Mouse (Mus musculus) kidney, postnatal 0 days (tissue): ENCODE measurements around the gene Tmc3. TPM values are rescaled to one million over a fixed set of nuclear protein-coding genes. Genes with fewer than 3 reads are reported as not detected.
A peak's percentile ranks its signal among the peaks of the same experiment; 100 is the strongest.

Experiments
- ATAC-seq: fragments of 200-750 bp; cut with Nextera tagmentation; replicated peaks from 2 replicates; pipeline ENCODE4 v1.8.0; 2017; ENCODE audit warnings: low read depth, moderate number of reproducible peaks, moderate TSS enrichment, moderate library complexity; ENCODE audit not compliant: low FRiP score
- DNase-seq: peaks from one replicate; pipeline ENCODE4 v3.0.0-alpha.2; 2016; ENCODE audit warnings: low spot score
- H3K27ac ChIP-seq: fragments of 300-500 bp; sonication (generic); 2 replicates; pipeline ENCODE4 v1.5.1; 2014; ENCODE audit warnings: mild to moderate bottlenecking
- H3K27me3 ChIP-seq: fragments of 300-500 bp; sonication (generic); 2 replicates; pipeline ENCODE4 v1.6.1; 2014; ENCODE audit warnings: low read length, mixed read lengths; ENCODE audit not compliant: insufficient read depth
- H3K36me3 ChIP-seq: fragments of 300-500 bp; sonication (generic); 2 replicates; pipeline ENCODE4 v1.6.1; 2014; ENCODE audit warnings: low read length, mixed read lengths; ENCODE audit not compliant: insufficient read depth
- H3K4me1 ChIP-seq: fragments of 300-500 bp; sonication (generic); replicated peaks from 2 replicates; pipeline ENCODE4 v1.6.1; 2014; ENCODE audit warnings: antibody characterized with exemption, low read length, mixed read lengths; ENCODE audit not compliant: insufficient read depth
- H3K4me2 ChIP-seq: fragments of 300-500 bp; sonication (generic); 2 replicates; pipeline ENCODE4 v1.6.1; 2014; ENCODE audit warnings: mild to moderate bottlenecking, low read length, moderate library complexity, mixed read lengths
- H3K4me3 ChIP-seq: fragments of 300-500 bp; sonication (generic); replicated peaks from 2 replicates; pipeline ENCODE4 v1.5.1; 2014; ENCODE audit warnings: low read depth, low read length
- H3K9ac ChIP-seq: fragments of 300-500 bp; sonication (generic); 2 replicates; pipeline ENCODE4 v1.6.1; 2014; ENCODE audit warnings: low read depth, low read length
- H3K9me3 ChIP-seq: fragments of 300-500 bp; sonication (generic); replicated peaks from 2 replicates; pipeline ENCODE4 v1.6.1; 2016; ENCODE audit warnings: low read length, inconsistent platforms, mixed read lengths
- CTCF ChIP-seq: IDR thresholded peaks from 2 replicates; pipeline ENCODE4 v1.5.1; 2016; ENCODE audit warnings: antibody characterized with exemption, low read depth, mild to moderate bottlenecking, moderate library complexity
- WGBS: fragments of 180-500 bp; shearing (Covaris S2); extraction: QIAGEN DNeasy Blood & Tissue Kit; methylation state at CpG from one replicate; pipeline ENCODE4 v1.1.7; 2014; 5-methylcytosine and 5-hydroxymethylcytosine counted together
- polyA plus RNA-seq: library from polyadenylated mRNA; unstranded; fragments of >200 nt; fragmentation: Nextera tagmentation; extraction: Ambion mirVana; gene quantifications from 2 replicates; pipeline ENCODE4 v1.2.1, GENCODE M21; 2015

The Tmc3 gene
- polyA plus RNA-seq, 1 experiment from 2014 or later = 1.9 TPM

DNA sequence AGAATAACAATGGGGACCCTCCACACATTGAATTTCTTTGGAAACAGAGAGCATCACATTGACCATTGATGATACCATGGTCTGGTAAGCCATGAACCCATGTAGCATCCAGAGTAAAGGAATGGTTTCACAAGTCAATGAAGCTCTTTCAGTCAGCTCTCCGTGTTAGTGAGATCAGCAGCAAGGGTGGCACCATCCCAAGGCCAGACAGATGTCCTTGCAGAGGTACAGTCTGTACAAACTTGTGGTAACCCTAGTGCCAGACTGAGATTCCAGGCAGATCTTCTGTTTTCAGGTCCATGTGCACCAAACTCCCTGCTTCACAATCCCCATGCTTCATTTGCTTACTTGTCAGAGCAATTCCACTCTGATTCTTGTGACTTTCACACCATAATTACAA is 39.3 kb downstream of the Tmc3 start:
- TF ChIP-seq CTCF = no peak
- Histone ChIP-seq H3K36me3 (no peaks in the 10 kb centered on the region), H3K4me2 (no peak overlapping the region), H3K9ac (no peak overlapping the region), H3K4me1 (no peaks in the 10 kb centered on the region), H3K4me3 (no peak overlapping the region), H3K27ac (no peak overlapping the region), H3K9me3 (no peaks in the 10 kb centered on the region), H3K27me3 (no peaks in the 10 kb centered on the region)
- ATAC-seq = no peak
- 75% methylated on average over 1 of the region's 1 CpGs for whole genome bisulfite sequencing
- DNase-seq = no peak

- 57% methylated on average over 8 of the region's 8 CpGs for WGBS
- Histone ChIP-seq H3K9ac (no peak overlapping the region), H3K9me3 (no peaks in the 10 kb centered on the region), H3K36me3 (no peaks in the 10 kb centered on the region), H3K27ac (no peak overlapping the region), H3K4me1 (peaks cover 6% of the 10 kb centered on the region), H3K27me3 (no peaks in the 10 kb centered on the region), H3K4me2 (no peak overlapping the region), H3K4me3 (no peak overlapping the region)
- DNase-seq (no peak), ATAC-seq (no peak)
- TF ChIP-seq CTCF = no peak
Observed at GRCm38 (mm10) chr7:83626557-83627257, 42.0 kb downstream of the Tmc3 start.

DNA sequence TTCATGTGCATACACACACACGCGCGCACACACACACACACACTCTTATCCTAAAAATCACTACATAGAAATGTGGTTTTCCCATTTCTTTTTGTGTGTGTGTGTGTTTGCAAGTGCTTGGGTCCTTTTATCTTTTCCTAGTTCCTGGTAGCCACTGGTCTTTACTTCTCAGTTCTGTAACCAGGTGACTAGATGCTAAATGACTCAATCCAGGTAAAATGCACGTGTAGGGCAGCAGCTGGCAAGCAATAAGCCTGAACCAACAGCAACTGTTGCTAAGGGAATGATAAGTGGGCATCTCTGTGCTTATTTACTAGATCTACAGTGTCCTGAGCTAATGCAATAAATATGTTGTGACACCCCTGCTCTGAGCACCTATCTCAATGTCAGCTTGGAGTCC is 42.6 kb downstream of the Tmc3 start:
- 81% methylated on average over 4 of the region's 4 CpGs for WGBS
- no peak for DNase-seq
- ATAC-seq = no peak
- H3K9me3 ChIP-seq = no peaks in the 10 kb centered on the region
- H3K27ac ChIP-seq = no peak overlapping the region
- H3K4me3 ChIP-seq = no peak overlapping the region
- no peaks in the 10 kb centered on the region for H3K36me3 ChIP-seq
- TF ChIP-seq CTCF = no peak
- no peaks in the 10 kb centered on the region for H3K27me3 ChIP-seq
- H3K9ac ChIP-seq = no peak overlapping the region
- H3K4me1 ChIP-seq = peaks cover 6% of the 10 kb centered on the region
- H3K4me2 ChIP-seq = no peak overlapping the region

GRCm38 (mm10) chr7:83631073-83631827 is 46.5 kb downstream of the Tmc3 start:
- peaks cover 15% of the 10 kb centered on the region for H3K4me1 ChIP-seq
- H3K27me3 ChIP-seq = no peaks in the 10 kb centered on the region
- peak overlapping the region; percentile 87 for H3K4me2 ChIP-seq
- no peaks in the 10 kb centered on the region for H3K36me3 ChIP-seq
- peak overlapping the region; percentile 51; the same call in 1 of the 2 replicates for H3K9ac ChIP-seq
- TF ChIP-seq CTCF = peak; percentile 47
- ATAC-seq = peak; percentile 8
- peak; percentile 52 for DNase-seq
- 8% methylated on average over 11 of the region's 11 CpGs for WGBS
- no peaks in the 10 kb centered on the region for H3K9me3 ChIP-seq
- H3K4me3 ChIP-seq = peak overlapping the region; percentile 71
- peak overlapping the region; percentile 76 for H3K27ac ChIP-seq

DNA sequence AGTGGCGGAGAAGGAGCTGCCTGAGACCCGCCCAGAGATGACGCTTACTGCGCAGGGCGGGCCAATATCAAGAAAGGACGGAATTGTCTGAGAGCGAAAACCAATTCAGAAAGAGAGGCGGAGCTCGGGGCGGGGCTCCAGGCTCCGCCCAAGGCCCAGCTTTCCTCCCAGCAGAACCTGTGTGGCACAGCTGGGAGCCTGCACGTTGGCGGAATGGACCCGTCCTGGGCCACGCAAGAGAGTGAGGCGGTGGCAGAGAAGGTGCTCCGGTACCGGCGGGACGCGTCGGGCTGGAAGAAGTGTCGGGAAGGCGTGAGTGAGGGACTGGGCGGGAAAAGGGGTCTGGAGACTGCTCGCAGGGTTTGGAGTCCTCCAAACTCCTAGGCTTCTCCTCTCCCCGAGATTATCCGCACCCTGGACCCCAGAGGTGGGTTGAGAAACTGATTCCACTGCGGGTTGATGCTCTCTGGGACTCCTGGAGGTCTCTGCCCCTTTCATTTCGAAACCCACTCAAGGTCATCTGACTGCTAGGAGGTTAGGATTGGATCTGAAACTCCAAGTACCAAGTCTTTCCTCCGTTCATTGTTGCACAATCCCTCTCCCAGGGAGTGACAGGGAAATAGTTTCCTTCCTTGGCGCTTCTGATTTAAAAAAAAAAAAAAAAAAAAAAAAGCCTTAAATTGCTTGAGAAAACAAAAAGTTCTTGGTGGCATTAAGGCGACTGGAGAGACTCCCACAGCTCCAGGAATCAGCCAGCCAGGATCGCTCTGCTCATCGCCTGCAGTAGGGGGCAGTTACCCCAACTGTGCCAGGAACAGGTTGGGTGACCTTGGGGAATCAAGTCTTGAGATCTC is 47.3 kb downstream of the Tmc3 start, which contains the start of gene Stard5:
Stard5 (plus strand) TSS at position 132 of the 854 bp plus-strand sequence.
- TF ChIP-seq CTCF = peak; percentile 29; the same call in 1 of the 2 replicates
- H3K4me3 ChIP-seq = peak within 1 kb of the TSS; percentile 71
- under 1% methylated on average over 35 of the region's 35 CpGs for WGBS
- no peaks in the 10 kb centered on the region for H3K36me3 ChIP-seq
- H3K9me3 ChIP-seq = no peaks in the 10 kb centered on the region
- H3K4me2 ChIP-seq = peak within 1 kb of the TSS; percentile 87
- DNase-seq (peak; percentile 98), ATAC-seq (peak; percentile 95)
- no peaks in the 10 kb centered on the region for H3K27me3 ChIP-seq
- peaks cover 15% of the 10 kb centered on the region for H3K4me1 ChIP-seq
- peak within 1 kb of the TSS; percentile 80 for H3K9ac ChIP-seq
- H3K27ac ChIP-seq = peak within 1 kb of the TSS; percentile 87

DNA sequence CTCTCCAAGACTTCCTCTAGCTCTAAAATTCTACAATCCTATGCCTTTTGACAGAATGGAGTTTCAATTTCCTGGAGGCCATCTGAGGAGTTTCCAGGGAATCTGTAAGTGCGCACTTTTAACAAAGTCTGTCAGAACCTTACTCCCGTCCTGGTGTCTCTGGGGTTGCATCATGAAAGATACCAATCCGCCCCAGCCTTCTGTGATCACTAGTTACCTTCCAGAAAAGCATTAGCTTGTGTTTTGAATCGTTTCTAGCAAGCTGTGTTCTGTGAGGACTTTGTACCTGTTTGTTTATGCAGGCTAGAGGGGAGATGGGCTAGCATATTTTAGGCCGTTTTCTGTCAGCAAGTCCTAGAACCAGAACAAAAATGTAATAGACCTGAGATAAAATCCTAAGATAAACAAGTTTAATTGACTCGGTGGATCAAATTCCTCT is 48.0 kb downstream of the Tmc3 start:
- no peaks in the 10 kb centered on the region for H3K36me3 ChIP-seq
- H3K4me2 ChIP-seq = peak overlapping the region; percentile 87
- peaks cover 15% of the 10 kb centered on the region for H3K4me1 ChIP-seq
- no peaks in the 10 kb centered on the region for H3K9me3 ChIP-seq
- ATAC-seq = no peak
- no peak for TF ChIP-seq CTCF
- H3K27me3 ChIP-seq = no peaks in the 10 kb centered on the region
- peak overlapping the region; percentile 71 for H3K4me3 ChIP-seq
- 34% methylated on average over 6 of the region's 6 CpGs for WGBS
- H3K9ac ChIP-seq = peak overlapping the region; percentile 80; the same call in 1 of the 2 replicates
- DNase-seq = no peak
- H3K27ac ChIP-seq = peak overlapping the region; percentile 87; the same call in 1 of the 2 replicates
